Comparison of ENCODE assay signal across 8 mouse cellular contexts in the genomic region with DNA sequence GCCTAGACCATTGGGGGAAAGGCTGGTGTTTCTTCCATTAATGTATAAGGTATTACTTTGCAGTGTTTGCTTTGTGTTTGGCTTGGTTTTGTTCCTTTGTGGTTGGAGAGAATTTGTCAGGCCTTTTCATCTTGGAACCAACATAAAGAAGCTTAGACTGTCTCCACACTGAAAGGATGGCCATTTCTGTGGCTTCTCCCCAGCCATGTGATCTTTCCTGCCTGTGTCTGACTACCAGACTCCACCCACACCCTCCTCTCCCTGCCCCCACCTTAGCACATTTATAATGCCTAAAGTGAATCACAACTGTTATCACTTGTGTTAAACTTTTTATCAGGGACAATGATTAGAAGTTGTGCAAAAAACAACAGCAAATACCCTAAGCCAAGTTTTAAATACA. TPM values are rescaled to one million over a fixed set of nuclear protein-coding genes. Genes with fewer than 3 reads are reported as not detected.
A peak's percentile ranks its signal among the peaks of the same experiment; 100 is the strongest.
DNase-seq lines count a peak whose midpoint lies in the region; ATAC-seq and TF ChIP-seq lines count a peak whose summit lies in the region.

No protein-coding gene starts in this region.

- H3K4me1 ChIP-seq in megakaryocyte, embryonic 14.5 days = peaks cover 24% of the 10 kb centered on the region
- H3K4me1 ChIP-seq in forebrain, embryonic 11.5 days (replicated peaks; ENCODE audit: control insufficient read depth, insufficient read depth, low read length) = peaks cover 3% of the 10 kb centered on the region; the same call in 1 of the 2 replicates
- H3K4me1 ChIP-seq in lung, embryonic 14.5 days (ENCODE audit: insufficient read depth) = peaks cover 5% of the 10 kb centered on the region; the same call in 1 of the 2 replicates

- ATAC-seq in megakaryocyte, adult 5-6 weeks (ENCODE audit: poor library complexity, severe bottlenecking) = no peak
- ATAC-seq in forebrain, embryonic 11.5 days (replicated peaks; ENCODE audit: low FRiP score) = no peak
- ATAC-seq in lung, embryonic 14.5 days (ENCODE audit: insufficient read depth) = no peak

- no peaks in the 10 kb centered on the region for H3K27me3 ChIP-seq in megakaryocyte, embryonic 14.5 days (replicated peaks)
- H3K27me3 ChIP-seq in forebrain, embryonic 11.5 days (ENCODE audit: control insufficient read depth, insufficient read depth, low read length) = no peaks in the 10 kb centered on the region
- no peaks in the 10 kb centered on the region for H3K27me3 ChIP-seq in lung, embryonic 14.5 days (ENCODE audit: insufficient read depth, low read length)

- peak; percentile 68 to 76 for DNase-seq in adrenal gland, postnatal 36 days
- no peak for DNase-seq in forebrain, embryonic 11.5 days (ENCODE audit: low spot score)
- peak; percentile 11 to 20 for DNase-seq in kidney, adult 8-10 months
- peak; percentile 44 for DNase-seq in lung, embryonic 14.5 days
- DNase-seq in right cerebral cortex, postnatal 14 days = peak; percentile 19
- DNase-seq in gastrocnemius, postnatal 4 days (ENCODE audit: low spot score in 2 of 2) = no peak

- H3K27ac ChIP-seq in forebrain, embryonic 11.5 days (ENCODE audit: low read depth, low read length) = peak overlapping the region; percentile 98; the same call in 1 of the 2 replicates
- H3K27ac ChIP-seq in lung, embryonic 14.5 days (ENCODE audit: low read depth) = peak overlapping the region; percentile 22; the same call in 1 of the 2 replicates

- H3K36me3 ChIP-seq in megakaryocyte, embryonic 14.5 days (replicated peaks; ENCODE audit: low read length) = peaks cover 21% of the 10 kb centered on the region
- no peaks in the 10 kb centered on the region for H3K36me3 ChIP-seq in forebrain, embryonic 11.5 days (ENCODE audit: control insufficient read depth, insufficient read depth, low read length)
- no peaks in the 10 kb centered on the region for H3K36me3 ChIP-seq in lung, embryonic 14.5 days (ENCODE audit: insufficient read depth)

- H3K4me3 ChIP-seq in megakaryocyte, embryonic 14.5 days (replicated peaks) = peak overlapping the region; percentile 99
- H3K4me3 ChIP-seq in forebrain, embryonic 11.5 days (ENCODE audit: low read depth, low read length) = peak overlapping the region; percentile 63
- peak overlapping the region; percentile 73 for H3K4me3 ChIP-seq in lung, embryonic 14.5 days (ENCODE audit: low read depth, low read length)

- no peaks in the 10 kb centered on the region for H3K9me3 ChIP-seq in megakaryocyte, embryonic 14.5 days
- H3K9me3 ChIP-seq in forebrain, embryonic 11.5 days (ENCODE audit: control insufficient read depth, low read length) = no peaks in the 10 kb centered on the region
- no peaks in the 10 kb centered on the region for H3K9me3 ChIP-seq in lung, embryonic 14.5 days (ENCODE audit: low read depth, low read length)

- H3K4me2 ChIP-seq in forebrain, embryonic 11.5 days (ENCODE audit: low read depth, low read length, severe bottlenecking) = peak overlapping the region; percentile 66
- H3K4me2 ChIP-seq in lung, embryonic 14.5 days = peak overlapping the region; percentile 75

- peak overlapping the region; percentile 87 for H3K9ac ChIP-seq in forebrain, embryonic 11.5 days (ENCODE audit: low read length)
- H3K9ac ChIP-seq in lung, embryonic 14.5 days = peak overlapping the region; percentile 85

- no peak for TF ChIP-seq CTCF in lung, embryonic 14.5 days (IDR thresholded peaks at IDR 0.05; ENCODE audit: low read depth)

RNA-seq across cellular contexts. Expression of a gene that starts 1.1 kb away (rescaled TPM):
- polyA plus RNA-seq in megakaryocyte, embryonic 14.5 days (2012; ENCODE audit: insufficient read depth, low replicate concordance) = 7.3 and 13.1 TPM in 2 replicates
- 8.6 and 10.8 TPM in 2 replicates for total RNA-seq in megakaryocyte, adult 5-6 weeks (2015)
- total RNA-seq in megakaryocyte, adult 5-6 weeks (2017) = 1.8 and 3.0 TPM in 2 replicates
- total RNA-seq in adrenal gland, postnatal 36 days (2021) = 10 to 100 TPM; 21.9 to 23.5 TPM
- polyA plus RNA-seq in forebrain, embryonic 11.5 days (2014; fragmentation: Nextera tagmentation; extraction: Ambion mirVana) = 47.9 and 48.2 TPM in 2 replicates
- polyA plus RNA-seq in lung, embryonic 14.5 days (2014; fragmentation: Nextera tagmentation; extraction: Ambion mirVana) = 27.9 and 29.3 TPM in 2 replicates
- total RNA-seq in gastrocnemius, postnatal 4 days (2021) = 1 to 10 TPM; 8.3 to 9.9 TPM

Comparison
In these comparisons a context has a peak if more than half of its experiments do, and no peak if none do; other contexts are left out.
1. DNase-seq: peak in adrenal gland, postnatal 36 days (2 of 2), kidney, adult 8-10 months (2 of 2), lung, embryonic 14.5 days (single experiment) and right cerebral cortex, postnatal 14 days (single experiment); none in forebrain, embryonic 11.5 days (single experiment) and gastrocnemius, postnatal 4 days (0 of 2).
2. Peak in every context shown above with its lines, with median percentiles within 50 percentile points of each other: H3K4me3 ChIP-seq.